ENCODE assay signal across 35 mouse cellular contexts in genomic region chr16:32555588-32555987, GRCm38 (mm10). TPM values are rescaled to one million over a fixed set of nuclear protein-coding genes. Genes with fewer than 3 reads are reported as not detected.
DNase-seq lines count a peak whose midpoint lies in the region; ATAC-seq and TF ChIP-seq lines count a peak whose summit lies in the region.
"Had no signal": no experiment of that assay in that cellular context is flagged by ENCODE, and none has a peak within 500 bp of the region (broad histone marks: within the 10 kb centered on the region; RNA-seq: fewer than 3 reads in every experiment).

No protein-coding gene starts in this region.

- no peak overlapping the region for H3K4me3 ChIP-seq in liver, adult 2 months (ENCODE audit: insufficient read depth, low read depth, low read length)
- H3K4me3 ChIP-seq in stomach, postnatal 0 days (ENCODE audit: low read depth, low read length): no peak overlapping the region
- H3K4me3 ChIP-seq: embryonic facial prominence, embryonic 13.5 days; hindbrain, embryonic 10.5 days; intestine, embryonic 15.5 days; limb, embryonic 15.5 days; lung, embryonic 15.5 days had no signal

- no peak overlapping the region for H3K9ac ChIP-seq in liver, adult 2 months (ENCODE audit: low read depth, low read length)
- H3K9ac ChIP-seq in stomach, postnatal 0 days (ENCODE audit: low read length): no peak overlapping the region
- H3K9ac ChIP-seq: embryonic facial prominence, embryonic 13.5 days; intestine, embryonic 15.5 days; limb, embryonic 15.5 days; lung, embryonic 15.5 days had no signal

- no peak for TF ChIP-seq POLR2A in liver, adult 2 months (IDR thresholded peaks at IDR 0.05; ENCODE audit: extremely low read depth, insufficient read depth, low read length)

- no peak overlapping the region for H3K27ac ChIP-seq in liver, adult 2 months (replicated peaks; ENCODE audit: insufficient read depth, low read depth, low read length)
- H3K27ac ChIP-seq in stomach, postnatal 0 days (replicated peaks): no peak overlapping the region
- H3K27ac ChIP-seq: embryonic facial prominence, embryonic 13.5 days; hindbrain, embryonic 10.5 days; intestine, embryonic 15.5 days; kidney, postnatal 0 days; limb, embryonic 15.5 days; lung, embryonic 15.5 days had no signal

- H3K4me1 ChIP-seq in liver, adult 2 months (ENCODE audit: control insufficient read depth, insufficient read depth, low read length): peaks cover 17% of the 10 kb centered on the region
- H3K4me1 ChIP-seq in stomach, postnatal 0 days (replicated peaks; ENCODE audit: control insufficient read depth, insufficient read depth): no peaks in the 10 kb centered on the region
- H3K4me1 ChIP-seq: embryonic facial prominence, embryonic 13.5 days; hindbrain, embryonic 10.5 days; limb, embryonic 15.5 days; lung, embryonic 15.5 days had no signal

- no peak for TF ChIP-seq EP300 in stomach, postnatal 0 days (optimal IDR thresholded peaks at IDR 0.05)

- H3K79me2 ChIP-seq in liver, adult 2 months (ENCODE audit: control insufficient read depth, insufficient read depth, low read length): no peaks in the 10 kb centered on the region

- no peak for TF ChIP-seq CTCF in liver, adult 2 months (IDR thresholded peaks at IDR 0.05; ENCODE audit: low read depth, low read length)
- no peak for TF ChIP-seq CTCF in stomach, postnatal 0 days (IDR thresholded peaks at IDR 0.05; ENCODE audit: low read depth)

- H3K27me3 ChIP-seq in liver, adult 2 months (ENCODE audit: control insufficient read depth, insufficient read depth, low read length): no peaks in the 10 kb centered on the region
- H3K27me3 ChIP-seq in stomach, postnatal 0 days (ENCODE audit: control insufficient read depth, insufficient read depth, low read length): no peaks in the 10 kb centered on the region
- H3K27me3 ChIP-seq: embryonic facial prominence, embryonic 13.5 days; intestine, embryonic 15.5 days; limb, embryonic 15.5 days; lung, embryonic 15.5 days had no signal

- ATAC-seq in granulocyte monocyte progenitor cell, adult 5-6 weeks (replicated peaks; ENCODE audit: poor library complexity, severe bottlenecking): peak; percentile 53
- ATAC-seq in stomach, postnatal 0 days (ENCODE audit: low FRiP score, low TSS enrichment): no peak
- ATAC-seq: CD4-positive, CD25-positive, alpha-beta regulatory T cell, adult 4 months; forebrain, embryonic 16.5 days; hindbrain, embryonic 16.5 days; intestine, embryonic 15.5 days; midbrain, embryonic 16.5 days had no signal

- DNase-seq in liver, adult 2 months (ENCODE audit: extremely low read depth, low read depth, low spot score): peak; percentile 87
- no peak for DNase-seq in liver
- peak; percentile 24 for DNase-seq in lung, postnatal 10 days
- DNase-seq in gastrocnemius, adult 8-10 months (ENCODE audit: low spot score in 2 of 2): no peak
- no peak for DNase-seq in right cerebral cortex, postnatal 36 days (ENCODE audit: low spot score in 2 of 2)
- no peak for DNase-seq in stomach, postnatal 0 days (ENCODE audit: low spot score)
- DNase-seq: cerebellum, adult 18-20 months; cerebellum, postnatal 10 days; gastrocnemius, postnatal 10 days; heart, postnatal 14 days; kidney, adult 8-10 months; layer of hippocampus, postnatal 36 days; left cerebral cortex, postnatal 4 days; right cerebral cortex, postnatal 25 days; spleen, adult 18-20 months; thymus, postnatal 4 days had no signal

- WGBS in liver, adult 2 months: 14% methylated on average over 3 of the region's 3 CpGs
- WGBS in stomach, postnatal 0 days: 65% methylated on average over 3 of the region's 3 CpGs

- H3K36me3 ChIP-seq in liver, adult 2 months (ENCODE audit: control insufficient read depth, insufficient read depth, low read length): no peaks in the 10 kb centered on the region
- H3K36me3 ChIP-seq in stomach, postnatal 0 days (ENCODE audit: control insufficient read depth, insufficient read depth, low read length): no peaks in the 10 kb centered on the region
- H3K36me3 ChIP-seq: embryonic facial prominence, embryonic 13.5 days; hindbrain, embryonic 10.5 days; intestine, embryonic 15.5 days; limb, embryonic 15.5 days; lung, embryonic 15.5 days had no signal

- H3K4me2 ChIP-seq in stomach, postnatal 0 days (replicated peaks; ENCODE audit: low read depth): no peak overlapping the region
- H3K4me2 ChIP-seq: embryonic facial prominence, embryonic 13.5 days; intestine, embryonic 15.5 days; limb, embryonic 15.5 days; lung, embryonic 15.5 days; midbrain, embryonic 11.5 days had no signal

- H3K9me3 ChIP-seq in stomach, postnatal 0 days (ENCODE audit: control insufficient read depth, low read length): no peaks in the 10 kb centered on the region
- H3K9me3 ChIP-seq: embryonic facial prominence, embryonic 13.5 days; hindbrain, embryonic 10.5 days; intestine, embryonic 15.5 days; limb, embryonic 15.5 days; lung, embryonic 15.5 days had no signal

RNA-seq across cellular contexts. Expression of gene Tfrc, which starts 53.1 kb away (rescaled TPM):
- 16.0 and 36.5 TPM in 2 replicates for total RNA-seq in liver, adult 2 months (2014; rRNA removed)
- polyA plus RNA-seq in liver, adult 2 months (2012; rRNA removed): 3.9 and 4.4 TPM in 2 replicates
- 65.6 and 67.9 TPM in 2 replicates for total RNA-seq in granulocyte monocyte progenitor cell, adult 5-6 weeks (2014; fragmentation: Nextera tagmentation)
- total RNA-seq in granulocyte monocyte progenitor cell, adult 5-6 weeks (2017): 105 and 142 TPM in 2 replicates
- 10 to 100 TPM; 46.2 to 82.1 (median 70.2) TPM for total RNA-seq in gastrocnemius, adult 8-10 months (2022)
- polyA plus RNA-seq in stomach, postnatal 0 days (2015; fragmentation: Nextera tagmentation; extraction: Ambion mirVana): 45.6 and 50.0 TPM in 2 replicates

RNA-seq across cellular contexts. Expression of gene Zdhhc19, which starts 59.5 kb away (rescaled TPM):
- not detected in 2 replicates for total RNA-seq in liver, adult 2 months (2014; rRNA removed)
- polyA plus RNA-seq in liver, adult 2 months (2012; rRNA removed): not detected in 2 replicates
- total RNA-seq in granulocyte monocyte progenitor cell, adult 5-6 weeks (2014; fragmentation: Nextera tagmentation): not detected in 2 replicates
- total RNA-seq in granulocyte monocyte progenitor cell, adult 5-6 weeks (2017): not detected in 2 replicates
- not detected for total RNA-seq in gastrocnemius, adult 8-10 months (2022)
- polyA plus RNA-seq in stomach, postnatal 0 days (2015; fragmentation: Nextera tagmentation; extraction: Ambion mirVana): not detected in 2 replicates
- total RNA-seq: adrenal gland, adult 18-20 months; common myeloid progenitor, adult 5-6 weeks; gastrocnemius, postnatal 10 days; heart, postnatal 14 days; layer of hippocampus, postnatal 36 days; left cerebral cortex, postnatal 4 days; neutrophil, adult 5-6 weeks had no signal
- polyA plus RNA-seq: CD4-positive, CD25-positive, alpha-beta regulatory T cell, adult 4 months; embryonic facial prominence, embryonic 13.5 days; forebrain, embryonic 11.5 days; forebrain, embryonic 16.5 days; heart, embryonic 14.5 days; hindbrain, embryonic 10.5 days; hindbrain, embryonic 16.5 days; kidney, postnatal 0 days; limb, embryonic 15.5 days; lung, embryonic 15.5 days; midbrain, embryonic 11.5 days; neural tube, embryonic 11.5 days; thymus, postnatal 0 days had no signal

Comparison
In these comparisons a context has a peak if more than half of its experiments do, and no peak if none do; other contexts are left out.
1. DNase-seq: peak in liver, adult 2 months (single experiment) and lung, postnatal 10 days (single experiment); none in liver (single experiment), gastrocnemius, adult 8-10 months (0 of 2), right cerebral cortex, postnatal 36 days (0 of 2) and stomach, postnatal 0 days (single experiment).